Mouse (Mus musculus) bone marrow, adult 2 months (tissue): Measurements from ENCODE around the gene Slc16a3. TPM values are rescaled to one million over a fixed set of nuclear protein-coding genes. Genes with fewer than 3 reads are reported as not detected.

Experiments used
- H3K27ac ChIP-seq: fragments of 200-500 bp; 2 replicates; pipeline ENCODE4 v1.5.1; 2012; ENCODE audit warnings: low read depth, mild to moderate bottlenecking, control low read depth, inconsistent platforms, low read length; ENCODE audit not compliant: control insufficient read depth, poor library complexity, insufficient read depth
- H3K4me1 ChIP-seq: fragments of 200-500 bp; 2 replicates; pipeline ENCODE4 v1.6.1; 2011; ENCODE audit warnings: low read length; ENCODE audit not compliant: control insufficient read depth, insufficient read depth
- H3K4me3 ChIP-seq: fragments of 200-500 bp; replicated peaks from 2 replicates; pipeline ENCODE3; 2011; ENCODE audit warnings: mild to moderate bottlenecking, low read depth, low read length, control low read depth; ENCODE audit not compliant: control insufficient read depth
- CTCF ChIP-seq: fragments of 200-500 bp; IDR thresholded peaks from 2 replicates; pipeline ENCODE4 v1.5.1; 2011; ENCODE audit warnings: low read length, control low read depth; ENCODE audit not compliant: control insufficient read depth, insufficient read depth
- POLR2A ChIP-seq: fragments of 200-500 bp; IDR thresholded peaks from 2 replicates; pipeline ENCODE4 v1.6.1; 2011; ENCODE audit warnings: low read depth, mild to moderate bottlenecking, control low read depth, low read length, borderline replicate concordance; ENCODE audit not compliant: control insufficient read depth
- WGBS: fragments of 180-500 bp; shearing (Covaris S2); methylation state at CpG from one replicate; pipeline ENCODE4 v1.1.7; 2018; 5-methylcytosine and 5-hydroxymethylcytosine counted together
- polyA plus RNA-seq: library from polyadenylated mRNA; stranded (reverse); fragments of >200 nt; gene quantifications from 2 replicates; pipeline ENCODE4 v1.2.4, GENCODE M21; 2011; ENCODE audit warnings: low replicate concordance; ENCODE audit not compliant: missing spikeins, insufficient read depth, insufficient read length

Gene Slc16a3
- polyA plus RNA-seq, 1 experiment, result 50.1 TPM

GRCm38 (mm10) chr11:121006184-121006583 lies 57.9 kb downstream of the Slc16a3 start:
- Histone ChIP-seq H3K27ac (no peak overlapping the region), H3K4me3 (no peak overlapping the region), H3K4me1 (no peaks in the 10 kb centered on the region; the same call in 1 of the 2 replicates)
- WGBS, result 74% methylated on average over 6 of the region's 6 CpGs
- TF ChIP-seq CTCF (no peak), POLR2A (no peak)

DNA sequence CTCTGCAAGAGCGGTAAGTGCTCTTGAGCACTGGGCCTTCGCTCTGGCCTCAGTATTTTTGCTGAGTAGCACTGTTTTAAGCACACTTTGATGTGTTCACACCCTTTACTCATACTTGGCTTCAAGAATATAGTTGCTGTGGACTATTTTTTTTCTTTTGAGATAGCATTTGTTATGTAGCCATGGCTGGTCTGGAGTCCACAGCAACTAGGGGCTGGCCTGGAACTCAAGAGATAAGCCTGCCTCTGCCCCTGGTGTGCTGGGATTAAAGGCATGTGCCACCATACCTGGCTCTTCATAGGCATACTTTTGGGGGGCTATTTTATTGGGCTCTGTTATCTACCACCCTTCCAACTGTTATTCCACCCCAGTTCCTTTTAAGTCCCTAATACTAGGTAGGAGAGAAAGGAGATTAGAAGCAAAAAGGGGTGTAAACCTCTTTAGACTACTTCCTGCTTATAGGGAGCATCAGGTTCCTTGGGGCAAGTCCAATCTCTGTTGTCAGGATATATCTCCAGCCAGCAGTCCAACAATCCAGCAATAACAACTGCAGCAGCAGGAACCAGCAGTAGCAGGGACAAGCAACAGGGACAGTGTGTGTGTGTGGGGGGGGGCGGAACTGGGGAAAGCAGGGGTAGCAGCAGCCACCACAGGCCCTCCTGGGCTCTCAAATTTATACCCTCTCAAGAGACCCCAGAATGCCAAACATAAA lies 61.9 kb downstream of the Slc16a3 start:
- no peak overlapping the region for H3K4me3 ChIP-seq
- no peak for TF ChIP-seq CTCF
- TF ChIP-seq POLR2A, result no peak
- no peak overlapping the region for H3K27ac ChIP-seq
- no peaks in the 10 kb centered on the region for H3K4me1 ChIP-seq
- 93% methylated on average over 3 of the region's 3 CpGs for WGBS

Other genes with a start within 250 kb of the Slc16a3 start
- gene Cenpx, start 234.7 kb upstream of the Slc16a3 start, polyA plus RNA-seq, result 39.2 and 57.8 TPM in 2 replicates
- gene Lrrc45, start 234.6 kb upstream of the Slc16a3 start, polyA plus RNA-seq, result 25.5 and 41.4 TPM in 2 replicates
- 2.4 and 5.8 TPM in 2 replicates for gene Rac3, start 227.0 kb upstream of the Slc16a3 start, polyA plus RNA-seq
- 7.4 and 9.4 TPM in 2 replicates for gene Dcxr, start 221.2 kb upstream of the Slc16a3 start, polyA plus RNA-seq
- gene Cbr2, start 216.4 kb upstream of the Slc16a3 start, polyA plus RNA-seq, result 3.8 and 8.0 TPM in 2 replicates
- gene Hmga1b, start 185.7 kb upstream of the Slc16a3 start, polyA plus RNA-seq, result 15.5 and 52.5 TPM in 2 replicates
- 9.1 and 19.9 TPM in 2 replicates for gene Rfng, start 164.3 kb upstream of the Slc16a3 start, polyA plus RNA-seq
- gene Gps1, start 164.2 kb upstream of the Slc16a3 start, polyA plus RNA-seq, result 29.6 and 38.0 TPM in 2 replicates
- gene Dus1l, start 152.1 kb upstream of the Slc16a3 start, polyA plus RNA-seq, result 24.2 and 57.6 TPM in 2 replicates
- gene Fasn, start 123.9 kb upstream of the Slc16a3 start, polyA plus RNA-seq, result 6.1 and 16.1 TPM in 2 replicates
- 2.7 and 14.6 TPM in 2 replicates for gene Ccdc57, start 15.6 kb upstream of the Slc16a3 start, polyA plus RNA-seq
- 35.6 and 58.3 TPM in 2 replicates for gene Csnk1d, start 42.9 kb downstream of the Slc16a3 start, polyA plus RNA-seq
- gene Cd7, start 90.9 kb downstream of the Slc16a3 start, polyA plus RNA-seq, result 1.7 and 3.6 TPM in 2 replicates
- not detected in 2 replicates for gene Sectm1b, start 115.1 kb downstream of the Slc16a3 start, polyA plus RNA-seq
- not detected in 2 replicates for gene Sectm1a, start 132.7 kb downstream of the Slc16a3 start, polyA plus RNA-seq
- gene Tex19.2, start 170.2 kb downstream of the Slc16a3 start, polyA plus RNA-seq, result not detected in 2 replicates
- 6.6 TPM in 1 of 2 replicates, not detected in the other for gene Tex19.1, start 197.7 kb downstream of the Slc16a3 start, polyA plus RNA-seq
- gene Uts2r, start 211.8 kb downstream of the Slc16a3 start, polyA plus RNA-seq, result not detected in 2 replicates